Mouse (Mus musculus): ENCODE measurements around the gene Supt20. TPM values are rescaled to one million over a fixed set of nuclear protein-coding genes. Genes with fewer than 3 reads are reported as not detected.

Supt20 gene
- total and polyA plus RNA-seq, 3 experiments = 34.1 to 69.5 (median 38.6) TPM

DNA sequence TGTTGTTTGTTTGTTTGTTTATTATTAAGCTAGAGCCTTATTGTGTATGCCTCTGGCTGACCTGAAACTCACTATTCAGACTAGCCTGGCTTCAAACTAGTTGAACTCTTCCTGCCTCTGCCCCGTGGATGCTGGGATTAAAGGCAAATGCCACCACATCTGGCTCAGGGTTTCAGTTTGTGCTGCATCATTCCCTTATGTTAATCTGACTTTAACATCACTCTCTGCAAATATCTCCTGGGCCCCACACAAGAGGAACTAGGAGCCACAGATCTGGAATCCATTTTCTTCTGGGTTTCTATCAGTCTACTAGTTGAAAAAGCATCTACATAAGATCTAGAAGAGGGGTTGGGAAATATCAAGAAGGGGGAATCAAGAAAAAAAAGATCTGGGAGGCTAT lies 38.4 kb upstream of the Supt20 start:
- Histone ChIP-seq H3K4me1 (ENCODE audit: control insufficient read depth in 1 of 2, insufficient read depth in 2 of 2) (peaks cover 3 to 17% of the 10 kb centered on the region in 2 experiments; a peak in 3 of 4 replicates), H3K4me3 (replicated peaks in 1 of 3; ENCODE audit: low read depth in 2 of 3, low read length in 2 of 3, poor library complexity in 1 of 3) (no peak overlapping the region), H3K27ac (ENCODE audit: insufficient read depth, low read depth) (no peak overlapping the region), H3K27me3 (replicated peaks) (no peaks in the 10 kb centered on the region), H3K9ac (ENCODE audit: insufficient read depth, low read depth) (no peak overlapping the region), H3K36me3 (replicated peaks in 1 of 2; ENCODE audit: control insufficient read depth in 1 of 2, insufficient read depth in 1 of 2, low read length in 1 of 2) (no peaks in the 10 kb centered on the region), H3K4me2 (ENCODE audit: insufficient read depth, low read depth, poor library complexity, severe bottlenecking) (no peak overlapping the region), H3K79me2 (replicated peaks; ENCODE audit: control insufficient read depth, extremely low read depth, insufficient read depth, poor library complexity, severe bottlenecking) (no peaks in the 10 kb centered on the region), H3K9me3 (replicated peaks; ENCODE audit: low read length) (peaks cover 3% of the 10 kb centered on the region)
- dilution Hi-C loops (cut with MboI; ENCODE audit: extremely low pct_ligation_motif_present, extremely low pct_unique_long_range_greater_than_20kb, low sequenced_read_pairs) = no loop called here
- DNase-seq (ENCODE audit: extremely low read depth) = no peak
- no peak for TF ChIP-seq USF1 (IDR thresholded peaks at IDR 0.05; ENCODE audit: low read depth, low read length)
- in situ Hi-C loops (cut with MboI; ENCODE audit: low pct_ligation_motif_present, low pct_unique_long_range_greater_than_20kb, low sequenced_read_pairs) = loop anchor here (10.0 kb wide), 1 partner anchor 79 kb away; no protein-coding TSS in a partner anchor

DNA sequence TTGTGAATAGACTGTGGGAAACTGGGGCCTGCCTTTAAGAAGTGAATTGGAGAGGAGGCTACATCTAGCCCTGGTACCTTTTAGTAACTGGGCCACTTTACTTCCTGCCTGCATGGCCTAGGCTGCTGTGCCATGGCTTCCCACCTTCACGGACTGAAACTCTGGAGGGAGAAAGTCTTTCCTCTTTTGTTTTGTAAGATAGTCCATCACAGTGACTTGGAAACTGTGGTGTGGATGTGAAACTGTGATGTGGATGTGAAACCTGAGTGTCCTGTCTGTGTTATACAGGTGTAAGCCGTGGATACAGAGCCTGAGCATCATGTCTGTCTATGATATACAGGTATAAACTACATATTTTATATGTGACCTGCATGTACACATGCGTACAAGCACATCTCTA lies 35.5 kb upstream of the Supt20 start:
- H3K27ac ChIP-seq (ENCODE audit: insufficient read depth, low read depth) = no peak overlapping the region
- no peak for DNase-seq (ENCODE audit: extremely low read depth)
- peaks cover 3 to 17% of the 10 kb centered on the region in 2 experiments; a peak in 3 of 4 replicates for H3K4me1 ChIP-seq (ENCODE audit: control insufficient read depth in 1 of 2, insufficient read depth in 2 of 2)
- no peaks in the 10 kb centered on the region for H3K36me3 ChIP-seq (replicated peaks in 1 of 2; ENCODE audit: control insufficient read depth in 1 of 2, insufficient read depth in 1 of 2, low read length in 1 of 2)
- in situ Hi-C loops (cut with MboI; ENCODE audit: low pct_ligation_motif_present, low pct_unique_long_range_greater_than_20kb, low sequenced_read_pairs) = loop anchor here (10.0 kb wide), 1 partner anchor 82 kb away; no protein-coding TSS in a partner anchor
- dilution Hi-C loops (cut with MboI; ENCODE audit: extremely low pct_ligation_motif_present, extremely low pct_unique_long_range_greater_than_20kb, low sequenced_read_pairs) = no loop called here
- H3K9me3 ChIP-seq (replicated peaks; ENCODE audit: low read length) = no peaks in the 10 kb centered on the region
- no peak overlapping the region for H3K4me2 ChIP-seq (ENCODE audit: insufficient read depth, low read depth, poor library complexity, severe bottlenecking)
- no peaks in the 10 kb centered on the region for H3K79me2 ChIP-seq (replicated peaks; ENCODE audit: control insufficient read depth, extremely low read depth, insufficient read depth, poor library complexity, severe bottlenecking)
- H3K4me3 ChIP-seq (replicated peaks in 1 of 3; ENCODE audit: low read depth in 2 of 3, low read length in 2 of 3, poor library complexity in 1 of 3) = no peak overlapping the region
- H3K9ac ChIP-seq (ENCODE audit: insufficient read depth, low read depth) = no peak overlapping the region
- TF ChIP-seq IRF4 (IDR thresholded peaks at IDR 0.05; ENCODE audit: low read depth, low read length) (peak; percentile 39; the same call in 1 of the 2 replicates), EP300 (IDR thresholded peaks at IDR 0.05; ENCODE audit: low read length) (0 out of 2 replicates have a peak, but pooled peaks have one; percentile 34), MYC (IDR thresholded peaks at IDR 0.05; ENCODE audit: low read depth, low read length) (no peak), ETS1 (conservative IDR thresholded peaks at IDR 0.05; ENCODE audit: low read depth, low read length) (no peak)
- H3K27me3 ChIP-seq (replicated peaks) = no peaks in the 10 kb centered on the region

DNA sequence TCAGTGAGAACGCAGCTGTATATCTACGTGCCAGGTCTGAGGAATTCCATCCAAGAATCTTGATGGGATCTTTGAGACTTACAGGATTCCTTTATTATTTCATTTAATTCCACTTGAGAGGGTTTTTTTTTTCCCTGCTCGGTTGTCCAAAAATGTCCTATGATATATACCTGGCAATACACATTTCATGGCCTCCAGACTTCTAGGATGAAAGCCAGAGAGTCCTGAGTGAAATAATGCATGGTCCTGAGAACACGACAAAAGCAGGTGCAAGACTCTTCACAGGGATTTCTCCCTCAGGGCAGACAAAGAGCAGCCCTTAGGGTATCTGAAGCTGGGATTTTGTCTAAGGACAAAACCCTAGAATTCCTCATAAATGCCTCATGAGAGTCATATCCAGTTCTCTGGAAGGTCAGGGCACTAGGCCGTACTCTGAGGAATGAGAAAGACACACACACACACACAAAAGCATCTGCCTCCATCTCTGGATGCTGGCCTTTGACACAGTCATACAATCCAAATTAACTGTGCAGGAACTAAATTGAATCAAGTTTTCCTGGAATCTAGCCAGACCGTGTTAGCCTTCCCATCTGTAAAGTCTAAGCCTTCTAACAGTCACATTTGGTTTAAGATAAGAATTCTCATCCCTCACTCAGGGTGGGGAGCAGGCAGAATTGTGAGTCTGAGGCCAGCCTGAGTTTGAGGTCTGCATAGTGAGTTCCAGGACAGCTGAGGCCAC lies 34.5 kb upstream of the Supt20 start:
- in situ Hi-C loops (cut with MboI; ENCODE audit: low pct_ligation_motif_present, low pct_unique_long_range_greater_than_20kb, low sequenced_read_pairs) = loop anchor here (10.0 kb wide), 1 partner anchor 83 kb away; no protein-coding TSS in a partner anchor
- Histone ChIP-seq H3K9me3 (replicated peaks; ENCODE audit: low read length) (no peaks in the 10 kb centered on the region), H3K79me2 (replicated peaks; ENCODE audit: control insufficient read depth, extremely low read depth, insufficient read depth, poor library complexity, severe bottlenecking) (no peaks in the 10 kb centered on the region), H3K36me3 (replicated peaks in 1 of 2; ENCODE audit: control insufficient read depth in 1 of 2, insufficient read depth in 1 of 2, low read length in 1 of 2) (no peaks in the 10 kb centered on the region), H3K27me3 (replicated peaks) (no peaks in the 10 kb centered on the region), H3K4me1 (ENCODE audit: control insufficient read depth in 1 of 2, insufficient read depth in 2 of 2) (peaks cover 3 to 17% of the 10 kb centered on the region in 2 experiments; a peak in 3 of 4 replicates), H3K4me2 (ENCODE audit: insufficient read depth, low read depth, poor library complexity, severe bottlenecking) (no peak overlapping the region), H3K4me3 (replicated peaks in 1 of 3; ENCODE audit: low read depth in 2 of 3, low read length in 2 of 3, poor library complexity in 1 of 3) (no peak overlapping the region), H3K27ac (ENCODE audit: insufficient read depth, low read depth) (no peak overlapping the region), H3K9ac (ENCODE audit: insufficient read depth, low read depth) (no peak overlapping the region)
- no peak for DNase-seq (ENCODE audit: extremely low read depth)
- dilution Hi-C loops (cut with MboI; ENCODE audit: extremely low pct_ligation_motif_present, extremely low pct_unique_long_range_greater_than_20kb, low sequenced_read_pairs) = no loop called here
- TF ChIP-seq PAX5 (IDR thresholded peaks at IDR 0.05; ENCODE audit: low read length) (no peak), GABPA (IDR thresholded peaks at IDR 0.05; ENCODE audit: insufficient replicate concordance, low read depth, low read length) (no peak), ZC3H11A (IDR thresholded peaks at IDR 0.05; ENCODE audit: low read depth, low read length) (no peak), RCOR1 (conservative IDR thresholded peaks at IDR 0.05; ENCODE audit: low read depth, low read length) (no peak)
